Mouse (Mus musculus): ENCODE measurements around the gene Galc.

DNA sequence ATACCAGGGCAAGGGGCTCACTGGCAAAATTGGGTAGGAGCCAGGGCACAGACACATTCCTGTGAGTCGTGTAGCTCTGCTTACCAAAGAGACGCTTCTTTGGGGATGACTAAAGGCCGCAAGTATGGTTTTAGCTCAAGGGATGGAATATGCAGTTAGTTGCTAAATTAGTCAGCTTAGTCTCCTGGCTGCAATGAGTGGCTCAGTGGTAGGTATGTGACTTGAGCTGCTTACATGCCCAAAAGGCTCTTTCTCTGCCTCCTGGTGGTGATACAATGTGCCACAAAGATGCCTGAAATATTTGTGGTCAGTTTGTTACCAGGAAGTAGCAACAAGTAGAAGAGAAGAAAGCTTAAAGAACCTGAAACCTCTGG, 24.2 kb upstream of the Galc start:
- TF ChIP-seq CTCF (IDR thresholded peaks at IDR 0.05 in 2 of 3, conservative IDR thresholded peaks at IDR 0.05 in 1 of 3; ENCODE audit: control insufficient read depth in 1 of 3, insufficient read depth in 1 of 3, low read depth in 2 of 3, low read length in 3 of 3, poor library complexity in 1 of 3, severe bottlenecking in 1 of 3) (no peak), MYB (IDR thresholded peaks at IDR 0.05; ENCODE audit: low read depth, low read length) (no peak), MAZ (IDR thresholded peaks at IDR 0.05; ENCODE audit: low read depth, low read length) (no peak), POLR2AphosphoS2 (IDR thresholded peaks at IDR 0.05; ENCODE audit: low read length) (no peak), POLR2A (IDR thresholded peaks at IDR 0.05; ENCODE audit: control insufficient read depth in 1 of 2, insufficient read depth in 1 of 2, low read depth in 1 of 2, low read length in 2 of 2, poor library complexity in 1 of 2) (no peak), TCF12 (IDR thresholded peaks at IDR 0.05; ENCODE audit: low read depth, low read length) (no peak), MXI1 (IDR thresholded peaks at IDR 0.05; ENCODE audit: low read depth, low read length) (no peak), SIN3A (IDR thresholded peaks at IDR 0.05; ENCODE audit: low read length) (no peak), KAT2A (conservative IDR thresholded peaks at IDR 0.05; ENCODE audit: low read depth, low read length) (no peak), GABPA (IDR thresholded peaks at IDR 0.05; ENCODE audit: low read depth, low read length) (no peak), MAX (IDR thresholded peaks at IDR 0.05; ENCODE audit: low read length) (no peak)

All from MEL (cell line).